Mouse (Mus musculus) adrenal gland, adult 8-10 months (tissue): Measurements from ENCODE around the gene Prrt3. TPM values are rescaled to one million over a fixed set of nuclear protein-coding genes. Genes with fewer than 3 reads are reported as not detected.

Experiments
- DNase-seq: peaks from one replicate; pipeline ENCODE4 v3.0.0; 2022
- microRNA-seq, 2 experiments: library from miRNA; unstranded; fragments of <30 nt; microRNA quantifications; one replicate each; pipeline ENCODE4 v1.2.0; 2022
- total RNA-seq, 4 experiments: library from RNA; stranded (reverse); gene quantifications; 2 replicates each; pipeline ENCODE4 v1.2.4; 2022

Prrt3 gene
- total RNA-seq, 4 experiments from 2014 or later: 0.20 to 0.40 (median 0.31) TPM

DNA sequence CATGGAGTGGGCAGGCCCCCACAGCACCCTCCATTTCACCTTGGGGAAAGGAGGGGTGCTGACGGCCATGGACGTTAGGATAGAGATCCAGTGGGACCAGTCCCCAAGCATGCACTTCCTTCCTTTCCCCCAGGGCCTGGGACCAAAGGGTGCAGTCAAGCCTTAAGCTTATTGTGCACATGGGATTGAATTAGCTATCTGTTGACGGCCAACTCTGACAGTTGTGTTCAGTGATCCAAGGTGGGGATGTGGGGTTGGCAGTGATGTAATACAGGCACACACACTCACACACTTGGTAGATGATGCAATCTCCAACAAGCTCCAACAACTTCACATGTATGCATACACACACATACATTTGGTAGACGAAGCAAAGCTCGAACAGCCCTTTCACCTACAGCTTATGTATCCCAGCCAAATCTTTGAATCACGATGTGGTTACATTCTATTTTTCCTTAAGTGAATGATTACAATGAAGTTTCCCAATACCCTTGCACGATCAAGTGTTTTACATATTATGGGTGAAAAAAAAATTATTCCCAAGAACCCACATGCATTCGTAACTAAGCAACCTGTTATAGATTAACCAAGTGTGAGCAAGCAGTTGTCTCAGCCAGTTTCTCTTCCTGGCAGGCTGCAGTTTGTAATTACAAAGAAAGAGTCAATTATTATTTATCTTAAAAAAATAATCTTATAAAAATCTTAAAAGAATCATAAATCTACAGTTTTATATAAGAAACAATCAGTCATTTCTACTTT, 57.3 kb downstream of the Prrt3 start:
- no peak for DNase-seq

Small RNA genes within 50 kb of the gene (microRNA-seq; reads per million reads assigned to microRNA genes)
- 0 reads per million in 2 experiments for gene Gm23365

Other genes with a start within 250 kb of the Prrt3 start
- 1 to 10 TPM; 4.4 to 8.6 (median 5.8) TPM for gene Cpne9, start 219.6 kb downstream of the Prrt3 start, total RNA-seq
- gene Brpf1, start 194.8 kb downstream of the Prrt3 start, total RNA-seq: 10 to 100 TPM; 19.5 to 32.3 (median 29.5) TPM
- 10 to 100 TPM; 14.4 to 21.7 (median 17.1) TPM for gene Ogg1, start 175.0 kb downstream of the Prrt3 start, total RNA-seq
- gene Camk1, start 157.9 kb downstream of the Prrt3 start, total RNA-seq: 10 to 100 TPM; 50.1 to 74.6 (median 64.6) TPM
- gene Tada3, start 124.0 kb downstream of the Prrt3 start, total RNA-seq: 10 to 100 TPM; 39.3 to 47.1 (median 43.4) TPM
- 100 to 1,000 TPM; 199 to 228 (median 204) TPM for gene Arpc4, start 123.8 kb downstream of the Prrt3 start, total RNA-seq
- gene Ttll3, start 112.7 kb downstream of the Prrt3 start, total RNA-seq: 1 to 10 TPM; 2.6 to 7.4 (median 3.9) TPM
- 10 to 100 TPM in 3 of 4 experiments, 1 to 10 TPM in 1; 7.6 to 13.8 (median 11.6) TPM for gene Rpusd3, start 82.6 kb downstream of the Prrt3 start, total RNA-seq
- gene Cidec, start 66.2 kb downstream of the Prrt3 start, total RNA-seq: 100 to 1,000 TPM; 185 to 405 (median 283) TPM
- 10 to 100 TPM; 40.6 to 52.5 (median 46.4) TPM for gene Jagn1, start 59.4 kb downstream of the Prrt3 start, total RNA-seq
- 1 to 10 TPM in 3 of 4 experiments, under 1 TPM in 1; 0.74 to 1.9 (median 1.1) TPM for gene Il17re, start 43.4 kb downstream of the Prrt3 start, total RNA-seq
- 10 to 100 TPM; 17.5 to 29.1 (median 24.0) TPM for gene Il17rc, start 30.5 kb downstream of the Prrt3 start, total RNA-seq
- 10 to 100 TPM; 60.8 to 69.9 (median 67.4) TPM for gene Creld1, start 18.6 kb downstream of the Prrt3 start, total RNA-seq
- 100 to 1,000 TPM in 1 of 4 experiments, 10 to 100 TPM in 3; 81.3 to 119 (median 96.3) TPM for gene Emc3, start 29.7 kb upstream of the Prrt3 start, total RNA-seq
- gene Fancd2, start 29.8 kb upstream of the Prrt3 start, total RNA-seq: 1 to 10 TPM in 2 of 4 experiments, under 1 TPM in 2; 0.35 to 2.0 (median 0.88) TPM
- gene Fancd2os, start 98.8 kb upstream of the Prrt3 start, total RNA-seq: under 1 TPM in 1 of 4 experiments, not detected in 3; 0.35 TPM
- 100 to 1,000 TPM; 180 to 239 (median 200) TPM for gene Brk1, start 102.8 kb upstream of the Prrt3 start, total RNA-seq
- gene Vhl, start 122.0 kb upstream of the Prrt3 start, total RNA-seq: 10 to 100 TPM; 29.5 to 34.0 (median 32.1) TPM
- gene Irak2, start 136.5 kb upstream of the Prrt3 start, total RNA-seq: 10 to 100 TPM; 11.8 to 38.3 (median 22.4) TPM
- 10 to 100 TPM; 56.1 to 74.8 (median 64.0) TPM for gene Tatdn2, start 195.1 kb upstream of the Prrt3 start, total RNA-seq
- 1 to 10 TPM in 1 of 4 experiments, not detected in 3; 1.4 TPM for gene Ghrl, start 217.9 kb upstream of the Prrt3 start, total RNA-seq
- gene Sec13, start 238.8 kb upstream of the Prrt3 start, total RNA-seq: 100 to 1,000 TPM; 117 to 146 (median 124) TPM